Mouse (Mus musculus): ENCODE results near the gene Kmt2c. TPM values are rescaled to one million over a fixed set of nuclear protein-coding genes. Genes with fewer than 3 reads are reported as not detected.
A peak's percentile ranks its signal among the peaks of the same experiment; 100 is the strongest.

Kmt2c gene
- polyA plus RNA-seq, 1 experiment from 2014 or later: 14.7 TPM

DNA sequence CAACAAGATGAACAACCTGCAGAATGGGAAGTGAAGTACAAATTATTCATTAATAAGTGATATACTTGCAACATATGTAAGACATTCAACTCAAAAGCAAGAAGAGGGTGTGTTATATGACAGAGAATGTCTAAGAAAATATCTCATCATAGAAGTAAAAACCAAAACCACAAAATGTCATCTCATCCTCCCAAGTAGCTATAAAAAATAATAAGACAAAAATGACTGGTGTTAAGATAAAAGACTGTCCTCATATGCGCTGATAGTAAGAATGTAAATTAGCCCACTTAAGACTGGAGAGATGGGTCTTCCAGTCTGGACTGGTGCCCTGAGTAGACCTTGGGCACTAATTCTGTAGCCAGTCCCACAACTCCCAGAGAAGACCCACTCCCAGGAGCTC is 61.1 kb downstream of the Kmt2c start:
- no peaks in the 10 kb centered on the region for H3K9me3 ChIP-seq
- no peak overlapping the region for H3K4me2 ChIP-seq
- H3K36me3 ChIP-seq: no peaks in the 10 kb centered on the region
- ATAC-seq (ENCODE audit: low FRiP score, low read depth): no peak
- H3K27me3 ChIP-seq: no peaks in the 10 kb centered on the region
- no peak overlapping the region for H3K27ac ChIP-seq (replicated peaks)
- H3K9ac ChIP-seq: no peak overlapping the region
- 95% methylated on average over 1 of the region's 1 CpGs for WGBS
- H3K4me1 ChIP-seq (replicated peaks): no peaks in the 10 kb centered on the region
- no peak overlapping the region for H3K4me3 ChIP-seq

DNA sequence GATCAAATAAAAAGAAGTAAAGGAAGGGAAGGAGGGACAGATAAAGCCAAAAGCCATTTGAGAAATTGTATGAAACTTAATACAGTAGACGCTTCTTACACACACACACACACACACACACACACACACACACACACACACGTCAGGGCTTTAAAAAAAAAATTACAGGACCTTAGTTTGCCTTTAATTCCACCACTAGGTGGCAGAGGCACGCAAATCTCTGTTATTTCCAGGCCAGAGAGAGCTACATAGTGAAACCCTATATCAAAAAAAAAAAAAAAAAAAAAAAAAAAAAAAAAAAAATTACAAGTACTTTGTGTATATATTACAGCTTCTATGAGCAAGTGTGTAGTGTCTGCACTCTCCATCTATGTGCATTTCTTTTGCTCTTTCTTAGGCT is 62.5 kb downstream of the Kmt2c start:
- Histone ChIP-seq H3K27ac (replicated peaks) (no peak overlapping the region), H3K9me3 (no peaks in the 10 kb centered on the region), H3K27me3 (no peaks in the 10 kb centered on the region), H3K9ac (no peak overlapping the region), H3K4me2 (no peak overlapping the region), H3K36me3 (no peaks in the 10 kb centered on the region), H3K4me3 (no peak overlapping the region), H3K4me1 (replicated peaks) (no peaks in the 10 kb centered on the region)
- WGBS: 35% methylated on average over 3 of the region's 3 CpGs
- peak; percentile 48; the same call in 1 of the 2 replicates for ATAC-seq (ENCODE audit: low FRiP score, low read depth)

DNA sequence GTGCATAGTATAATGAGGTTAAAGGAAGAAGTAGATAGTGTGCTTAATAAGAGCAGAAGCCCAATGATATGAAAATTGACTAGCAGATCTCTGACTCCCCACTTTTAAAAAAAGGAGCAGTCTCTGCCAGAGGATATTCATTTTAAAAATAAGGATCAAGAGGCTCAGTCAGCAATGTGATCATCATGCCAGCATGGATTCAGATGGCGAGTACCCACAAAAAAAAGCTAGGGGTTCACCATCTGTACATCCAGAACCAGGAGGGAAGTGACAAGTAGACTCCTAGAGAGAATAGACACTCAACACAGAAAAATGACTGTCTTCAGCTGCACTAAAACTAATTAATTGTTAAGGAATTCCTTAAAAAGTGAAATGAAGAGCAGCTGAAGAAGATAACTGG is 76.0 kb downstream of the Kmt2c start:
- Histone ChIP-seq H3K36me3 (no peaks in the 10 kb centered on the region), H3K4me2 (no peak overlapping the region), H3K9me3 (no peaks in the 10 kb centered on the region), H3K27ac (replicated peaks) (no peak overlapping the region), H3K9ac (no peak overlapping the region), H3K27me3 (no peaks in the 10 kb centered on the region), H3K4me1 (replicated peaks) (no peaks in the 10 kb centered on the region), H3K4me3 (no peak overlapping the region)
- ATAC-seq (ENCODE audit: low FRiP score, low read depth): no peak
- WGBS: 71% methylated on average over 1 of the region's 1 CpGs

DNA sequence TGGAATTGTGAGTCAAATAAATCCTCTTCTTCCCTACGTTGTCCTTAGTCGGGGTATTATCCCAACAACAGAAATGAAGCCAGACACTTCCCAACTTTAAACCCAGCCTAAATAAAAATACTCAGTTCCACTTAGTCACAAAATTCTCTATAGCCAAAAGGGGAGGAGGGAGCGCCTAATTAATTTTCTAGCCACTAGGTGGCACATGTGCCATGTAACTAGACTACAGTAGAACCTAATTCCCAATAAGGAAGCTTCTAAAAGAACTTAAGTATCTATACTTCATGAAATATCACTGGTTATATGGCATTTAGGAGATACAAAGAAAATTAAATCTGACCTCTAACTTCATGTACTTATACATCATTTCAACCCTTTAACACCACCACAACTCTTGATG is 78.0 kb downstream of the Kmt2c start:
- Histone ChIP-seq H3K4me1 (replicated peaks) (no peaks in the 10 kb centered on the region), H3K4me2 (no peak overlapping the region), H3K9me3 (no peaks in the 10 kb centered on the region), H3K4me3 (no peak overlapping the region), H3K36me3 (no peaks in the 10 kb centered on the region), H3K9ac (no peak overlapping the region), H3K27ac (replicated peaks) (no peak overlapping the region), H3K27me3 (no peaks in the 10 kb centered on the region)
- peak; percentile 23; the same call in 1 of the 2 replicates for ATAC-seq (ENCODE audit: low FRiP score, low read depth)
- WGBS: 41% methylated on average over 3 of the region's 3 CpGs

DNA sequence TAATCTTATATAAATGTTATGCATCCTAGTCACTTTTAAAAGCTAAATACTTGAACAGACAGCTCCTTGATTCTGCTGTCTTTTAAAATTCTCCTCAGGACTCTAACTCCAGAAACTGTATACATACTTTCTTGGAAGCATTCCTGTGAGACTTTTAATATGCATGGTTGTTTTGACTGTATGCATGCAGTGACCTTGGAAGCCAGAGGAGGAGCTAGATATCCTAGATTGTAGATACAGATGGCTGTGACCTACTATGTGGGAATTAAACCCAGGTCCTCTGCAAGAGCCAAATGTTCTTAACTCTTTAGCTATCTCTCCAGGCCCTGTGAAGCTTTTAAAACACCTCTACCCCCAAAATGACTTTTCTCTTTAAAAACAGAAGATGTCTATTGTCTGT is 83.2 kb downstream of the Kmt2c start:
- no peaks in the 10 kb centered on the region for H3K4me1 ChIP-seq (replicated peaks)
- no peak overlapping the region for H3K9ac ChIP-seq
- no peaks in the 10 kb centered on the region for H3K9me3 ChIP-seq
- no peak for ATAC-seq (ENCODE audit: low FRiP score, low read depth)
- no peak overlapping the region for H3K27ac ChIP-seq (replicated peaks)
- no peaks in the 10 kb centered on the region for H3K27me3 ChIP-seq
- no peaks in the 10 kb centered on the region; the same call in 1 of the 2 replicates for H3K36me3 ChIP-seq
- no peak overlapping the region for H3K4me3 ChIP-seq
- no peak overlapping the region for H3K4me2 ChIP-seq

DNA sequence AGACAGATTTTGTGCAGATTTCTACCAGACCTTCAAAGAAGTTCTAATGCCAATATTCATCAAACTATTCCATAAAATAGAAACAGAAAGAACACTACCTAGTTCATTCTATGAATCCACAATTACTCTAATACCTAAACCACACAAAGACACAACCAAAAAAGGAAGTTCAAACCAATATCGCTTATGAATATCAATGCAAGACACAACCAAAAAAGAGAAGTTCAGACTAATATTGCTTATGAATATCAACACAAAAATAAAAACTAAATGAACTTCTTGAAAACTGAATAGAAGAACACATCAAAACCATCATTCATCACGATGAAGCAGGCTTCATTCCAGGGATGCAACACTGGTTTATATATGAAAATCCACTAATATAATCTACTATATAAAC is 101.9 kb downstream of the Kmt2c start:
- no peak overlapping the region for H3K4me3 ChIP-seq
- H3K27ac ChIP-seq (replicated peaks): no peak overlapping the region
- no peaks in the 10 kb centered on the region for H3K4me1 ChIP-seq (replicated peaks)
- no peaks in the 10 kb centered on the region for H3K27me3 ChIP-seq
- no peak overlapping the region for H3K4me2 ChIP-seq
- 98% methylated on average over 2 of the region's 2 CpGs for WGBS
- no peak for ATAC-seq (ENCODE audit: low FRiP score, low read depth)
- 0 out of 2 replicates have a peak, but pooled peaks cover 6% of the 10 kb centered on the region for H3K36me3 ChIP-seq
- no peak overlapping the region for H3K9ac ChIP-seq
- H3K9me3 ChIP-seq: no peaks in the 10 kb centered on the region

DNA sequence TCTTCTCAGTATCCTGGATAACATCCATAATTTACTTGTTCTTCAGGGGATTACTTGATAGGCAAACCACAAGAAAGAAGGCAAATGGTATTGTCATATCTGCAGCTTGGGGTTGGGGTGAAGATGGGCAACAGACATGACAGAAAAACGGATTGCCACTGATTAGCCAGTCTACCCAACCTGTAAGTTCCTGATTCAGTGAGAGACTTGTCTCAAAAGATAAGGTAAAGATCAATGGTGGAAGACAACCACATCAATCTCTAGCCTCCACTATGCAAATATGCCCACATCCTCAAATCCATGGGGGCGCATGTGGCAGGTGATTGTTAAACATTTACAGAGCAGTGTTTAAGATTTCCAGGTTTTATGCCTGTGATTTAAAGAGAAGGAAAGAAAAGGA is 105.9 kb downstream of the Kmt2c start:
- Histone ChIP-seq H3K4me3 (no peak overlapping the region), H3K4me1 (replicated peaks) (no peaks in the 10 kb centered on the region), H3K9ac (no peak overlapping the region), H3K27ac (replicated peaks) (no peak overlapping the region), H3K4me2 (no peak overlapping the region), H3K27me3 (no peaks in the 10 kb centered on the region), H3K36me3 (0 out of 2 replicates have a peak, but pooled peaks cover 3% of the 10 kb centered on the region), H3K9me3 (no peaks in the 10 kb centered on the region)
- 82% methylated on average over 2 of the region's 2 CpGs for WGBS
- ATAC-seq (ENCODE audit: low FRiP score, low read depth): no peak

DNA sequence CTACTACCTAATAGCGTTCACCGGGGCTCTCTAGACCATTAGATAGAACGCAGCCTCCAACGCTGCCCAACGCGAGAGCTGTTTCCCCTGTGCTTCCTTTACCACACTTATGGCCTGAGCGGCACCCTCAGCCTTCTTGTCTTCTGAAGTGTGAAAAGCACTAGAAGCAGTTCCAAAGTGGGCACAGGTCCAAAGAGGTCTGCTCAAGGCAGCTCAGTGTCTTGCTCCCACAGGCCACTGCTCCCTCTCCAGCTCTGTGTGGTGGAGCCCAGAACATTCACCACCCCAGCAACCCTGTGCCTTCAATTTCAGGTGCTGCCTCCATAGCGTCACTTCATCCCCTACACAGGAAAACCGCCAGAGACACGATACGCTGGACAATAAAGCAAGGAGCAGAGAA is 115.0 kb downstream of the Kmt2c start:
- no peaks in the 10 kb centered on the region for H3K27me3 ChIP-seq
- no peak for ATAC-seq (ENCODE audit: low FRiP score, low read depth)
- no peaks in the 10 kb centered on the region for H3K4me1 ChIP-seq (replicated peaks)
- H3K4me2 ChIP-seq: no peak overlapping the region
- H3K27ac ChIP-seq (replicated peaks): no peak overlapping the region
- H3K9ac ChIP-seq: no peak overlapping the region
- H3K36me3 ChIP-seq: 0 out of 2 replicates have a peak, but pooled peaks cover 5% of the 10 kb centered on the region
- WGBS: 83% methylated on average over 11 of the region's 11 CpGs
- H3K4me3 ChIP-seq: no peak overlapping the region
- no peaks in the 10 kb centered on the region for H3K9me3 ChIP-seq

DNA sequence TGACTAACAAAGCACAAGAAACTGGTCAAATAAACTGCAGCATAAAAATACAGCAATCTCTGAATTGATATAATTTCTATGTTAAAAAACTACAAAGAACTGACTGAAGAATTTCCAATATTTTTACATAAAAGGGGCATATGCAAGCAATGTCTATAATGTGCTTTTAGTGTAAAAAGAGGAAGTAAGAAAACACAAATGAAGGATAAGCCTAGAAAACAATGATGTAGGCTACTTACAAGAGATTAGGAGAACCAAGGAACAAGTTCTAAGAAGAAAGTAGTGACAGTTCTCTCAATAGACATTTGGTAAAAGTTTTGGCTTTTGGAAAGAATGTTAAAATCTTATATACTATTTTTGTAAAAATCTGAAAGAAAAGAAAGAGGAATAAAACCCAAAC is 119.4 kb downstream of the Kmt2c start:
- no peaks in the 10 kb centered on the region for H3K9me3 ChIP-seq
- 0 out of 2 replicates have a peak, but pooled peaks cover under 1% of the 10 kb centered on the region for H3K36me3 ChIP-seq
- no peaks in the 10 kb centered on the region for H3K4me1 ChIP-seq (replicated peaks)
- no peak overlapping the region for H3K27ac ChIP-seq (replicated peaks)
- H3K9ac ChIP-seq: no peak overlapping the region
- no peak overlapping the region for H3K4me2 ChIP-seq
- H3K4me3 ChIP-seq: no peak overlapping the region
- H3K27me3 ChIP-seq: no peaks in the 10 kb centered on the region
- ATAC-seq (ENCODE audit: low FRiP score, low read depth): no peak

DNA sequence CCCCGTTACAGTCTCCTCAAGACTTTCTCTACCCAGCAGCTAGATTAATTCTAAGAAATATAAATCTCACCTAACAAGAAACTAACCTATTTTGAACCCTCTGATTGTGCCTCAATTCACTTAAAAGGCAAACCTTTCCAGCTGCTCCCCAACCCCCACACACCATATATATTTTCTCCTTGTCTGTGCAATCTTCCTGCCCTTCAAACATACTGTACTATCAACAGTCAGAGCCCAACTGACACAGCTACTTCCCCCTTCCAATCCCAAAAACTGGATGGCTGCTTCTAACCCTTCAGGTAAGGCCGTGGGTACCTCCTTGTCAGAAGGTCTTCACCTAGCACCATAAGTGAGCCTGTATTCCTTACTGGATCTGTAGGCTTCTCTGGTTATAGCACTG is 130.2 kb downstream of the Kmt2c start:
- Histone ChIP-seq H3K4me3 (no peak overlapping the region), H3K27me3 (no peaks in the 10 kb centered on the region), H3K27ac (replicated peaks) (no peak overlapping the region), H3K4me1 (replicated peaks) (no peaks in the 10 kb centered on the region), H3K9ac (no peak overlapping the region), H3K9me3 (no peaks in the 10 kb centered on the region), H3K4me2 (no peak overlapping the region), H3K36me3 (peaks cover 6% of the 10 kb centered on the region; the same call in 1 of the 2 replicates)
- no peak for ATAC-seq (ENCODE audit: low FRiP score, low read depth)
- 95% methylated on average over 2 of the region's 2 CpGs for WGBS

DNA sequence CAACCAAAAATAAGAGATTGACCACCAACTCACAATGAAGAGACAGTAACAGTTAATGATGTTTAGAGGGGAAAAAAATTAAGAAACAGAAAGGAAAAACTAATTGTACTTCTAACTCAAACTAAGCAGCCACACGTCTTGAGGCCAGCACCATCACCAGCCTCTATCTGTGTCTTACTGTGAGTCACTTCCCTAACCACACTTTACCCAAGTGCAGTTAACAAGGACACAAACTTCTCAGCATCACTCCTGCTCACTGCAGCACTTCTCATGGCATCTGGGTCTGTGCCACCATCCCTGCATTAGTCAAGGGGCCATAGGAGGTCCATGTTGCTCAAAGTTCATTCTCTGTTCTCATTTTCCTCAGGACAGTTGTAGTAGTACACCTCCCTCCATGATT is 131.5 kb downstream of the Kmt2c start:
- Histone ChIP-seq H3K9me3 (no peaks in the 10 kb centered on the region), H3K9ac (no peak overlapping the region), H3K4me1 (replicated peaks) (no peaks in the 10 kb centered on the region), H3K4me3 (no peak overlapping the region), H3K27me3 (no peaks in the 10 kb centered on the region), H3K4me2 (no peak overlapping the region), H3K36me3 (peaks cover under 1% of the 10 kb centered on the region; the same call in 1 of the 2 replicates), H3K27ac (replicated peaks) (no peak overlapping the region)
- 93% methylated on average over 1 of the region's 1 CpGs for WGBS
- ATAC-seq (ENCODE audit: low FRiP score, low read depth): no peak

DNA sequence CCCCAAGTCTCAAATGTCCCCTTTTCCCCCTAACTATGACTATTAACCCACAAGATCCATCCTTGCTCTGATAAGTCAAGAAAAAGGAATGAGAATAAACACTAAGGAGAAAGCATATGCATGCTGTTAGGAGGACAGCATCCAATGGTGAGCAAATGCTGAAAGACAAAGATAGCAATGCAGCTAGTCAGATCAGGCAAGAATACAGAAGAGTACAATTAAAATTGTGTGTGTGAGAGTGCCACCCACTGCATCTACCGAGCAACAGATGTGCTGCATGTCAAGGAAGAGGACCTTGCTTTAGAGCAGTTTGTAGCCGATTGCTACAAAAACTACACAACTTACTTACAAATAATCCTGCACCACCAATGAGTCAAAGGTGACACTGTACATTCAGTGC is 145.1 kb downstream of the Kmt2c start:
- no peak overlapping the region for H3K4me2 ChIP-seq
- no peak overlapping the region for H3K4me3 ChIP-seq
- H3K9me3 ChIP-seq: no peaks in the 10 kb centered on the region
- H3K36me3 ChIP-seq: peaks cover 23% of the 10 kb centered on the region; the same call in 1 of the 2 replicates
- no peak overlapping the region for H3K27ac ChIP-seq (replicated peaks)
- ATAC-seq (ENCODE audit: low FRiP score, low read depth): no peak
- WGBS: 90% methylated on average over 2 of the region's 2 CpGs
- no peaks in the 10 kb centered on the region for H3K4me1 ChIP-seq (replicated peaks)
- H3K27me3 ChIP-seq: no peaks in the 10 kb centered on the region
- H3K9ac ChIP-seq: no peak overlapping the region

DNA sequence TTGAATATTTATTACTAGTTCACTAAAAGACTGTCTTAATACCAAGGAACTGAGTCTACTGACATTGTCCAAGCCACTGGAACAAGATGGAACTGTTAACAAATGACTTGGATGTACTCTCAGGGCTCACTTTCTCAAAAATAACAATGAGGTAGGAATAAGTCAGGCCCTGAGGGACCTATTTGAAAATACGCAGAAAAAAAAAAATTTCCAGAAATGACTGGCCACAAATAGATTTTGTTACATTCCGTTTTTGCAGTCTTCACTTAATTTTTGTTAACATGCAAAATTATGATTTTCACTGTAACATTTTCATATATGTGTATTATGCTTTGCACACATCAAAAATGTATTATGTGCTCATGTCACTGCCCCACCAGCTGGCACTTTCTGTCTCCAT is 167.3 kb downstream of the Kmt2c start:
- Histone ChIP-seq H3K9ac (no peak overlapping the region), H3K4me1 (replicated peaks) (no peaks in the 10 kb centered on the region), H3K4me3 (no peak overlapping the region), H3K36me3 (peaks cover 9% of the 10 kb centered on the region), H3K9me3 (no peaks in the 10 kb centered on the region), H3K27ac (replicated peaks) (no peak overlapping the region), H3K4me2 (no peak overlapping the region), H3K27me3 (no peaks in the 10 kb centered on the region)
- ATAC-seq (ENCODE audit: low FRiP score, low read depth): no peak
- WGBS: 93% methylated on average over 2 of the region's 2 CpGs

All from hindbrain, embryonic 15.5 days (tissue).